Mouse (Mus musculus) left cerebral cortex, adult 2 months (tissue): ENCODE measurements around the gene Lrrc75b. TPM values are rescaled to one million over a fixed set of nuclear protein-coding genes. Genes with fewer than 3 reads are reported as not detected.
A peak's percentile ranks its signal among the peaks of the same experiment; 100 is the strongest.
"Not testable (repeated sequence)": the region's sequence is repeated elsewhere in the genome, so short reads cannot be mapped to it uniquely, and the experiment has no call there.

ENCODE experiments used
- DNase-seq, 2 experiments: peaks; one replicate each; pipeline ENCODE4 v3.0.0; 2021 to 2022; ENCODE audit warnings: low spot score in 2 of 2, mixed read lengths in 1 of 2; ENCODE audit errors: extremely low spot score in 1 of 2
- H3K27ac ChIP-seq: fragments of 200-600 bp; 2 replicates; pipeline ENCODE4 v1.8.1; 2022
- H3K4me3 ChIP-seq: fragments of 200-600 bp; 2 replicates; pipeline ENCODE4 v1.8.1; 2022
- CTCF ChIP-seq: fragments of 200-600 bp; IDR thresholded peaks from 2 replicates; pipeline ENCODE4 v1.8.1; 2022; ENCODE audit warnings: antibody characterized with exemption, mild to moderate bottlenecking, moderate library complexity
- intact Hi-C: fragments of 180-260 bp; cut with DNase I; formaldehyde crosslinking; loops from one replicate; pipeline ENCODE4 v1.15.1; 2025
- total RNA-seq, 2 experiments: library from RNA; stranded (reverse); gene quantifications; 2 replicates each; pipeline ENCODE4 v1.2.3; 2021

The Lrrc75b gene
- total RNA-seq, 2 experiments from 2014 or later: 9.4 to 9.9 TPM

GRCm38 (mm10) chr10:75587781-75588180, 27.7 kb upstream of the Lrrc75b start:
- intact Hi-C loops: loop anchor here (2.0 to 5.0 kb wide), 4 partner anchors 120 to 363 kb away; partner anchors contain the start of genes Cabin1 and Gstt2
- Histone ChIP-seq H3K4me3 (no peak overlapping the region), H3K27ac (no peak overlapping the region)
- TF ChIP-seq CTCF: no peak
- DNase-seq: no peak

- no peak for TF ChIP-seq CTCF
- H3K27ac ChIP-seq: no peak overlapping the region
- H3K4me3 ChIP-seq: no peak overlapping the region
- intact Hi-C loops: loop anchor here (1.0 to 5.0 kb wide), 6 partner anchors 49 to 364 kb away; partner anchors contain the start of genes Cabin1 and Gstt2
- no peak for DNase-seq
Observed at GRCm38 (mm10) chr10:75586553-75586879, 26.4 kb upstream of the Lrrc75b start.

GRCm38 (mm10) chr10:75585876-75586552, 25.9 kb upstream of the Lrrc75b start:
- H3K27ac ChIP-seq: no peak overlapping the region
- DNase-seq: peak; percentile 82 to 89
- no peak overlapping the region for H3K4me3 ChIP-seq
- TF ChIP-seq CTCF: peak; percentile 97
- intact Hi-C loops: loop anchor here (1.0 to 5.0 kb wide), 6 partner anchors 49 to 365 kb away; partner anchors contain the start of genes Cabin1 and Gstt2

- no peak for TF ChIP-seq CTCF
- no peak for DNase-seq
- H3K4me3 ChIP-seq: no peak overlapping the region
- intact Hi-C loops: no loop called here
- no peak overlapping the region for H3K27ac ChIP-seq
Observed at GRCm38 (mm10) chr10:75579129-75579528, 19.0 kb upstream of the Lrrc75b start.

- intact Hi-C loops: no loop called here
- DNase-seq: no peak
Observed at GRCm38 (mm10) chr10:75573965-75574364, 13.8 kb upstream of the Lrrc75b start.

GRCm38 (mm10) chr10:75573181-75573580, 13.1 kb upstream of the Lrrc75b start:
- DNase-seq: no peak
- no peak overlapping the region for H3K27ac ChIP-seq
- no peak overlapping the region for H3K4me3 ChIP-seq
- intact Hi-C loops: no loop called here
- TF ChIP-seq CTCF: no peak

More at GRCm38 (mm10) chr10:75573965-75574364, 13.8 kb upstream of the Lrrc75b start:
- TF ChIP-seq CTCF: no peak
- Histone ChIP-seq H3K27ac (no peak overlapping the region), H3K4me3 (no peak overlapping the region)

- intact Hi-C loops: no loop called here
- Histone ChIP-seq H3K4me3 (no peak overlapping the region), H3K27ac (no peak overlapping the region)
- no peak for DNase-seq
- TF ChIP-seq CTCF: no peak
Observed at GRCm38 (mm10) chr10:75571937-75572336, 11.8 kb upstream of the Lrrc75b start.

GRCm38 (mm10) chr10:75570981-75571657, 11.0 kb upstream of the Lrrc75b start:
- TF ChIP-seq CTCF: no peak
- Histone ChIP-seq H3K27ac (no peak overlapping the region), H3K4me3 (no peak overlapping the region)
- DNase-seq: no peak
- intact Hi-C loops: no loop called here

GRCm38 (mm10) chr10:75568851-75569250, 8.7 kb upstream of the Lrrc75b start:
- intact Hi-C loops: no loop called here
- TF ChIP-seq CTCF: no peak
- no peak overlapping the region for H3K4me3 ChIP-seq
- no peak for DNase-seq
- no peak overlapping the region for H3K27ac ChIP-seq

- DNase-seq: no peak
- no peak for TF ChIP-seq CTCF
- H3K4me3 ChIP-seq: no peak overlapping the region
- no peak overlapping the region for H3K27ac ChIP-seq
- intact Hi-C loops: no loop called here
Observed at GRCm38 (mm10) chr10:75568441-75568840, 8.3 kb upstream of the Lrrc75b start.

- H3K4me3 ChIP-seq: no peak overlapping the region
- intact Hi-C loops: no loop called here
- no peak for DNase-seq
- TF ChIP-seq CTCF: no peak
- H3K27ac ChIP-seq: no peak overlapping the region
Observed at GRCm38 (mm10) chr10:75568029-75568428, 7.9 kb upstream of the Lrrc75b start.

GRCm38 (mm10) chr10:75566765-75567164, 6.6 kb upstream of the Lrrc75b start:
- intact Hi-C loops, H3K4me3 ChIP-seq, H3K27ac ChIP-seq, DNase-seq: not testable (repeated sequence)
